Mouse (Mus musculus) CH12.LX (cell line): ENCODE results near the gene Zfp213. TPM values are rescaled to one million over a fixed set of nuclear protein-coding genes. Genes with fewer than 3 reads are reported as not detected.

Experiments
- DNase-seq: peaks from one replicate; pipeline ENCODE4 v3.0.0-alpha.2; 2013; ENCODE audit errors: extremely low read depth
- H3K27ac ChIP-seq: 2 replicates; pipeline ENCODE4 v1.5.1; 2012; ENCODE audit warnings: low read depth, mild to moderate bottlenecking, control low read depth, moderate library complexity; ENCODE audit not compliant: insufficient read depth
- H3K27me3 ChIP-seq: replicated peaks from 2 replicates; pipeline ENCODE3; 2012; ENCODE audit warnings: inconsistent platforms
- H3K36me3 ChIP-seq, 2 experiments: replicated peaks in 1 of 2; 2 replicates each; pipeline versions ENCODE3 to v1.6.1; 2012; ENCODE audit warnings: inconsistent platforms in 1 of 2, low read length in 1 of 2, mild to moderate bottlenecking in 1 of 2, mixed read lengths in 1 of 2, moderate library complexity in 1 of 2; ENCODE audit not compliant: control insufficient read depth in 1 of 2, insufficient read depth in 1 of 2
- H3K4me1 ChIP-seq, 2 experiments: 2 replicates each; pipeline ENCODE4 v1.6.1; 2012; ENCODE audit warnings: inconsistent platforms in 1 of 2, moderate library complexity in 1 of 2; ENCODE audit not compliant: insufficient read depth in 2 of 2, control insufficient read depth in 1 of 2
- H3K4me2 ChIP-seq: 2 replicates; pipeline ENCODE4 v1.6.1; 2012; ENCODE audit warnings: low read depth, mild to moderate bottlenecking, control low read depth; ENCODE audit not compliant: poor library complexity, insufficient read depth, severe bottlenecking
- H3K4me3 ChIP-seq, 3 experiments: fragments of 150-350 bp in 1 of 3; sonication (generic) in 1 of 3; replicated peaks in 1 of 3; 2 replicates each; pipeline versions ENCODE3 to v1.5.1; 2011 to 2012; ENCODE audit warnings: low read depth in 2 of 3, low read length in 2 of 3, mild to moderate bottlenecking in 2 of 3, moderate library complexity in 2 of 3, control low read depth in 1 of 3, improper control_type of control experiment in 1 of 3, inconsistent platforms in 1 of 3, mixed read lengths in 1 of 3; ENCODE audit not compliant: poor library complexity in 1 of 3
- H3K79me2 ChIP-seq: replicated peaks from 2 replicates; pipeline ENCODE4 v1.6.1; 2012; ENCODE audit warnings: mild to moderate bottlenecking, moderate library complexity; ENCODE audit not compliant: control insufficient read depth, poor library complexity, insufficient read depth, severe bottlenecking; ENCODE audit errors: extremely low read depth
- H3K9ac ChIP-seq: 2 replicates; pipeline ENCODE4 v1.6.1; 2012; ENCODE audit warnings: low read depth, mild to moderate bottlenecking, control low read depth, moderate library complexity; ENCODE audit not compliant: insufficient read depth
- H3K9me3 ChIP-seq: replicated peaks from 2 replicates; pipeline ENCODE3; 2012; ENCODE audit warnings: low read length, inconsistent platforms, mixed read lengths
- BHLHE40 ChIP-seq: IDR thresholded peaks from 2 replicates; pipeline ENCODE4 v1.6.1; 2011; ENCODE audit warnings: mild to moderate bottlenecking, low read depth, low read length, improper control_type of control experiment
- CHD1 ChIP-seq: IDR thresholded peaks from 2 replicates; pipeline ENCODE4 v1.6.1; 2012; ENCODE audit warnings: low read depth, low read length, improper control_type of control experiment, inconsistent platforms
- CTCF ChIP-seq, 2 experiments: IDR thresholded peaks in 1 of 2; conservative IDR thresholded peaks in 1 of 2; 2 replicates each; pipeline ENCODE4 v1.5.1; 2011 to 2012; ENCODE audit warnings: low read depth in 2 of 2, low read length in 2 of 2, improper control_type of control experiment in 1 of 2, inconsistent platforms in 1 of 2, mild to moderate bottlenecking in 1 of 2, moderate library complexity in 1 of 2
- ELF1 ChIP-seq: IDR thresholded peaks from 2 replicates; pipeline ENCODE4 v1.6.1; 2014; ENCODE audit warnings: low read depth, mild to moderate bottlenecking, inconsistent platforms, low read length, improper control_type of control experiment
- EP300 ChIP-seq: IDR thresholded peaks from 2 replicates; pipeline ENCODE4 v1.6.1; 2011; ENCODE audit warnings: low read length, improper control_type of control experiment
- ETS1 ChIP-seq: conservative IDR thresholded peaks from 2 replicates; pipeline ENCODE4 v1.6.1; 2012; ENCODE audit warnings: low read depth, mild to moderate bottlenecking, inconsistent platforms, low read length, improper control_type of control experiment, moderate library complexity
- GABPA ChIP-seq: IDR thresholded peaks from 2 replicates; pipeline ENCODE4 v1.6.1; 2012; ENCODE audit warnings: low read depth, low read length, improper control_type of control experiment, inconsistent platforms; ENCODE audit not compliant: insufficient replicate concordance
- JUN ChIP-seq: IDR thresholded peaks from 2 replicates; pipeline ENCODE4 v1.6.1; 2011; ENCODE audit warnings: low read depth, mild to moderate bottlenecking, low read length, improper control_type of control experiment, moderate library complexity; ENCODE audit not compliant: insufficient read depth
- MAFK ChIP-seq: IDR thresholded peaks from 2 replicates; pipeline ENCODE4 v1.6.1; 2011; ENCODE audit warnings: low read length, improper control_type of control experiment; ENCODE audit not compliant: insufficient replicate concordance
- MAX ChIP-seq: IDR thresholded peaks from 2 replicates; pipeline ENCODE4 v1.6.1; 2011; ENCODE audit warnings: low read length, improper control_type of control experiment
- MAZ ChIP-seq: IDR thresholded peaks from 2 replicates; pipeline ENCODE4 v1.6.1; 2012; ENCODE audit warnings: low read depth, mild to moderate bottlenecking, inconsistent platforms, low read length, improper control_type of control experiment, moderate library complexity
- MEF2A ChIP-seq: IDR thresholded peaks from 2 replicates; pipeline ENCODE4 v1.6.1; 2014; ENCODE audit warnings: low read depth, mild to moderate bottlenecking, inconsistent platforms, low read length, improper control_type of control experiment, borderline replicate concordance
- MYC ChIP-seq: IDR thresholded peaks from 2 replicates; pipeline ENCODE4 v1.6.1; 2011; ENCODE audit warnings: low read depth, mild to moderate bottlenecking, improper control_type of control experiment, low read length
- NRF1 ChIP-seq: IDR thresholded peaks from 2 replicates; pipeline ENCODE4 v1.6.1; 2014; ENCODE audit warnings: low read depth, mild to moderate bottlenecking, inconsistent platforms, low read length, improper control_type of control experiment, moderate library complexity
- PAX5 ChIP-seq: IDR thresholded peaks from 2 replicates; pipeline ENCODE4 v1.6.1; 2012; ENCODE audit warnings: low read length, inconsistent platforms, mixed read lengths
- POLR2AphosphoS2 ChIP-seq: IDR thresholded peaks from 2 replicates; pipeline ENCODE4 v1.6.1; 2011; ENCODE audit warnings: low read depth, low read length, improper control_type of control experiment
- RAD21 ChIP-seq: IDR thresholded peaks from 2 replicates; pipeline ENCODE4 v1.6.1; 2011; ENCODE audit warnings: low read depth, mild to moderate bottlenecking, low read length, improper control_type of control experiment, moderate library complexity
- SIN3A ChIP-seq: IDR thresholded peaks from 2 replicates; pipeline ENCODE4 v1.6.1; 2012; ENCODE audit warnings: low read length, improper control_type of control experiment, inconsistent platforms
- SMC3 ChIP-seq: IDR thresholded peaks from 2 replicates; pipeline ENCODE4 v1.6.1; 2011; ENCODE audit warnings: low read depth, low read length, improper control_type of control experiment
- TBP ChIP-seq: conservative IDR thresholded peaks from 2 replicates; pipeline ENCODE4 v1.6.1; 2011; ENCODE audit warnings: low read depth, low read length, improper control_type of control experiment
- UBTF ChIP-seq: IDR thresholded peaks from 2 replicates; pipeline ENCODE4 v1.6.1; 2012; ENCODE audit warnings: low read depth, mild to moderate bottlenecking, inconsistent platforms, low read length, improper control_type of control experiment, moderate library complexity
- USF1 ChIP-seq: IDR thresholded peaks from 2 replicates; pipeline ENCODE4 v1.6.1; 2014; ENCODE audit warnings: low read depth, mild to moderate bottlenecking, inconsistent platforms, low read length, improper control_type of control experiment
- ZKSCAN1 ChIP-seq: IDR thresholded peaks from 2 replicates; pipeline ENCODE4 v1.6.1; 2012; ENCODE audit warnings: low read depth, inconsistent platforms, low read length, improper control_type of control experiment, borderline replicate concordance
- ZMIZ1 ChIP-seq: IDR thresholded peaks from 2 replicates; pipeline ENCODE4 v1.6.1; 2012; ENCODE audit warnings: low read depth, mild to moderate bottlenecking, inconsistent platforms, low read length, improper control_type of control experiment
- ZNF384 ChIP-seq: IDR thresholded peaks from 2 replicates; pipeline ENCODE4 v1.6.1; 2012; ENCODE audit warnings: low read depth, low read length, improper control_type of control experiment, inconsistent platforms
- dilution Hi-C: fragments of 300-500 bp; cut with MboI; formaldehyde crosslinking; loops from 2 replicates; pipeline ENCODE4 v1.14.3; 2020; ENCODE audit warnings: low sequenced_read_pairs; ENCODE audit not compliant: extremely low pct_unique_long_range_greater_than_20kb, extremely low pct_ligation_motif_present
- in situ Hi-C: fragments of 300-500 bp; cut with MboI; formaldehyde crosslinking; loops from 3 replicates; pipeline ENCODE4 v1.14.3; 2019; ENCODE audit warnings: low sequenced_read_pairs, low pct_ligation_motif_present, low pct_unique_long_range_greater_than_20kb, mixed read lengths
- polyA plus RNA-seq: library from polyadenylated mRNA; unstranded; fragments of >175 nt; gene quantifications from 2 replicates; pipeline ENCODE4 v1.2.1, GENCODE M21; 2012; ENCODE audit warnings: low read depth; ENCODE audit not compliant: insufficient read length
- total RNA-seq, 2 experiments: library from RNA; depleted of rRNA; stranded (reverse); fragments of 300-350 nt in 1 of 2; fragments of >200 nt in 1 of 2; gene quantifications; 2 replicates each; pipeline ENCODE4 v1.2.3; 2012 to 2014

Gene Zfp213
- total and polyA plus RNA-seq, 3 experiments = 8.0 to 10.9 (median 9.4) TPM

DNA sequence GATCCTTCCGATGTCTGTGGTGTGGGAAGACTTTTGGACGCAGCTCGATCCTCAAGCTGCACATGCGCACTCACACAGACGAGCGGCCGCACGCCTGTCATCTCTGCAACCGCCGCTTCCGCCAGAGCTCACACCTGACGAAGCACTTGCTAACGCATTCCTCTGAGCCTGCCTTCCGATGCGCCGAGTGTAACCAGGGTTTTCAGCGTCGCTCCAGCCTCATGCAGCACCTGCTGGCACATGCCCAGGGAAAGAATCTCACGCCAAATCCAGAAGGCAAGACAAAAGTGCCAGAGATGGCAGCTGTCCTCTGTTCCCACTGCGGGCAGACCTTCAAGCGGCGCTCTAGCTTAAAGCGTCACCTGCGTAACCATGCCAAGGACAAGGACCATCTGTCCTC is 45.6 kb upstream of the Zfp213 start:
- Histone ChIP-seq H3K36me3 (no peaks in the 10 kb centered on the region), H3K4me1 (peaks cover 7 to 10% of the 10 kb centered on the region in 2 experiments), H3K79me2 (no peaks in the 10 kb centered on the region), H3K9me3 (no peaks in the 10 kb centered on the region), H3K4me3 (no peak overlapping the region), H3K4me2 (no peak overlapping the region)
- DNase-seq = no peak
- TF ChIP-seq MEF2A = no peak
- no peak for TF ChIP-seq USF1
- no peak for TF ChIP-seq ZKSCAN1
- TF ChIP-seq MYC = no peak
- no peak for TF ChIP-seq RAD21
- no peak for TF ChIP-seq MAFK
- no peak for TF ChIP-seq POLR2AphosphoS2
- no peak for TF ChIP-seq MAZ
- TF ChIP-seq ETS1 = no peak
- TF ChIP-seq MAX = no peak
- TF ChIP-seq ELF1 = no peak
- TF ChIP-seq ZNF384 = no peak
- no peak for TF ChIP-seq SIN3A
- no peak for TF ChIP-seq CHD1
- TF ChIP-seq ZMIZ1 = no peak
- no peak for TF ChIP-seq SMC3
- no peak for TF ChIP-seq NRF1
- TF ChIP-seq CTCF (conservative IDR thresholded peaks at IDR 0.05 in 1 of 2, IDR thresholded peaks at IDR 0.05 in 1 of 2; ENCODE audit: low read depth in 2 of 2, low read length in 2 of 2) = no peak
- TF ChIP-seq PAX5 = no peak
- no peak for TF ChIP-seq JUN
- TF ChIP-seq, all 38 proteins: peak for 0
- no peak overlapping the region for H3K9ac ChIP-seq
- peaks cover 81% of the 10 kb centered on the region for H3K27me3 ChIP-seq
- in situ Hi-C loops (no loop called here), dilution Hi-C loops (no loop called here)
- H3K27ac ChIP-seq = no peak overlapping the region

DNA sequence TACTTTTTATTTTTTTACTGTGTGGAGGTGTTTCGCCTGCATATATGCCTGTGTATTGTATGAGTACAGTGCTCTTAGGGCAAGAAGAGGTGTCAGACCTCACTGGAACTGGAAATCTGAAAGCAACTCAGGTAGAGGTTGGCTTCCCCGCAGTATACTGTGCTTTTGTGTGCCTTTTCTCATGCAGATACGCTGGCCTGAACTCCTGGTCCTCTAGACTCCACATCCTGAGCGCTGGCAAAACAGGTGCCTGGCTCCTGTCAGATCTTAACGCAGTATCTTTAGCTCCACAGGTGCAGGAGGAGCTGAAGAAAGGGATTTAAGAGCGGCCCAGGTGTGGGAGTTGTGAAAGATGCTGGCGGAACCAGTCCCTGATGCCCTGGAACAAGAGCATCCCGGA is 41.2 kb upstream of the Zfp213 start:
- Histone ChIP-seq H3K36me3 (no peaks in the 10 kb centered on the region), H3K4me1 (peaks cover 5 to 7% of the 10 kb centered on the region in 2 experiments), H3K4me2 (no peak overlapping the region), H3K9ac (no peak overlapping the region), H3K79me2 (no peaks in the 10 kb centered on the region), H3K9me3 (no peaks in the 10 kb centered on the region), H3K27ac (no peak overlapping the region), H3K27me3 (peaks cover 69% of the 10 kb centered on the region), H3K4me3 (no peak overlapping the region)
- no peak for DNase-seq
- TF ChIP-seq RAD21 (no peak), ZKSCAN1 (no peak), UBTF (no peak), ZMIZ1 (no peak), BHLHE40 (no peak), POLR2AphosphoS2 (no peak), EP300 (no peak), GABPA (no peak), TBP (no peak)
- dilution Hi-C loops (no loop called here), in situ Hi-C loops (no loop called here)
